Mouse (Mus musculus) mature B cell (primary cell): ENCODE results near the gene Tmem53.

Experiments
- in situ Hi-C: fragments of 300-500 bp; cut with MboI; formaldehyde crosslinking; loops from 2 replicates; pipeline ENCODE4 v1.14.3; 2019

Gene Tmem53

GRCm38 (mm10) chr4:117252351-117252750 lies 600 bp downstream of the Tmem53 start:
- in situ Hi-C loops: loop anchor here (25.0 kb wide), 1 partner anchor 285 kb away; no protein-coding TSS in a partner anchor

DNA sequence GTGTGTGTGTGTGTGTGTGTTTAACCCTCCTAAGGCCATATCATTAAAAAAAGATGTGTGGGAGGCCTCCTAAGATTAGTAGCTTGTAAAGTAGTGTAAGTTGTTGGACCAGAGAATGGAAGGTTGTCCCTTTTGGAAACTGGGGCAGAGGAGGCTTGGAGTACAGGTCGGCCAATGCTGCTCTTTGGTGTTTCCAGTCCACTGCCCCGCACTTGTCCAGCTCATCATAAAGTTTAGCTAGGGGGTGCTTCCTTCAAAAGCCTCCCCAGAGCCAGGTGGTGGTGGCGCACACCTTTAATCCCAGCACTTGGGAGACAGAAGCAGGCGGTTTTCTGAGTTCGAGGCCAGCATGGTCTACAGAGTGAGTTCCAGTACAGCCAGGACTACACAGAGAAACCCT lies 1.0 kb downstream of the Tmem53 start:
- in situ Hi-C loops: loop anchor here (25.0 kb wide), 1 partner anchor 285 kb away; no protein-coding TSS in a partner anchor

GRCm38 (mm10) chr4:117253218-117254016 lies 1.7 kb downstream of the Tmem53 start:
- in situ Hi-C loops: loop anchor here (25.0 kb wide), 1 partner anchor 284 kb away; no protein-coding TSS in a partner anchor

- in situ Hi-C loops: loop anchor here (25.0 kb wide), 1 partner anchor 283 kb away; no protein-coding TSS in a partner anchor
These were observed 2.4 kb downstream of the Tmem53 start for GRCm38 (mm10) chr4:117254017-117254627.

GRCm38 (mm10) chr4:117254672-117255071 lies 2.9 kb downstream of the Tmem53 start:
- in situ Hi-C loops: loop anchor here (25.0 kb wide), 1 partner anchor 283 kb away; no protein-coding TSS in a partner anchor

DNA sequence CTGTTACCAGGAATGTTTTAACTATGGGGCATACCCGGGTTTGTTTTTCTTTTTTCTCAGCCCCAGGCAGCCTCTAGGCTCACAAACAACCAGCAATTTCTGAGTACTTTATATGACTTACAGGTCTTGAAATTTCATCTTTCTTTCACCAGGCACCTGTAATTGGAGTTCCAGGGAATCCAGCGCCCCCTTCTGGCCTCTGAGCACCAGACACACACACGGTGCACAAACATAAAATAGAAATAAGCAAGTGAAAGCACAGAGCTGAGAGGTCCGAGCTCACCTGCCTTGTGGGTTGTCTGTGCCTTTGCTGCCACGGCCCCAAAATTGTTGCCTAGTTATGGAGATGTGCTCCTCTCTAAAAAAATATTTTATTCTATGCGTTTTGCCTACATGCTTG lies 8.2 kb downstream of the Tmem53 start:
- in situ Hi-C loops: loop anchor here (25.0 kb wide), 1 partner anchor 277 kb away; no protein-coding TSS in a partner anchor

DNA sequence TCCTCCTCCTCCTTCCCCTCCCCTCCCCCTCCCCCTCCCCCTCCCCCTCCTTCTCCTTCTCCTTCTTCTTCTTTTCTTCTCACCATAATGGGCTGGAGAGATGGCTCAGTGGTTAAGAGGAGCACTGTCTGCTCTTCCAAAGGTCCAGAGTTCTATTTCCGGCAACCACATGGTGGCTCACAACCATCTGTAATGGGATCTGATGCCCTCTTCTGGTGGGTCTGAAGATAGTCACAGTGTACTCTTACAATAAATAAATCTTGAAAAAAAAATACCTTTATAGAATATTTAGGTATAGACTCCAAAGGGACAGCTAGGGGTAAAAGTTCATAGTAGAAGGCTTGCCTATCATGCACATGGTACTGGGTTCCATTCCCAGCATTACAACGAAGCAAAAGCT lies 9.5 kb downstream of the Tmem53 start:
- in situ Hi-C loops: loop anchor here (25.0 kb wide), 1 partner anchor 276 kb away; no protein-coding TSS in a partner anchor

DNA sequence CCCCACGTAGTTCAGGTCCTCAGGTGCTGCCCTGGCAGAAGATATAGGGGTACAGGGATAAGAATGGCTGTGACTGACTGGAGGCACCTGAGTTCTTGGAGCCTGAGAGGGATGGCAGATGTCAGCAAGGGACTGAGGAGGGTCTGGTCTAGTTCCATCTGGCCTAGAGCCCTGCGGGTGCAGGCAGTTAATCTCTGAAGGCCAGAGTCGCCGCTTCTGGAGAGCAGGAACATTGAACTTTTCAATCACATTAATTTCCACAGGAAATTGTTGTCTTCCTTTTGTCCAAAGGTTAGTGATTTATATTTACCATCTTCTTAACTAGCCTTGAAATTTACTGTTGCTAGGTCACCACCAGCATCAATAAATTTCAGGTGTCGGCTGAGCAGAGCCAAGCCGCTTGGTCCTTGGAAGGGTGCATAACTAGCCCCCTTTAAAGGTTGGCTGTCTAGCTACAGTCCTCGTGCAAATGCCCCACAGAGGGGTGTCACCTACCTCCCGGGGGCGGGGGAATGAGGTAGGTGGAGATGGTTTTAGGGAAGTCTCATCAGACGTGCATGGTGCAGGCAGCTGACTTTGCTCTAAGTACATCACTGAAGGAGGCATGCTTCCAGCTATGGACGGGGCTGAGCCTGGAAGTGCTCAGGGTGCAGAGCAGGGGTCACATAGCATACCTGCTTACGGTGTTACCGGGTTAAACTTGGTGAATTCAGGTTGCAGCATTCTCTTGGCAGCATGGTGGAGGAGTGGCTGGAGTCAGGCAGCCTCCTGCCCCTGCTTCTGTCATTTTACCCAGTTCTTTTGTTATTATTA lies 10.6 kb downstream of the Tmem53 start:
- in situ Hi-C loops: loop anchor here (25.0 kb wide), 1 partner anchor 275 kb away; no protein-coding TSS in a partner anchor

GRCm38 (mm10) chr4:117262987-117263386 lies 11.2 kb downstream of the Tmem53 start:
- in situ Hi-C loops: loop anchor here (25.0 kb wide), 1 partner anchor 274 kb away; no protein-coding TSS in a partner anchor

- in situ Hi-C loops: loop anchor here (25.0 kb wide), 1 partner anchor 270 kb away; no protein-coding TSS in a partner anchor
These were observed 15.5 kb downstream of the Tmem53 start for GRCm38 (mm10) chr4:117267284-117267683.

DNA sequence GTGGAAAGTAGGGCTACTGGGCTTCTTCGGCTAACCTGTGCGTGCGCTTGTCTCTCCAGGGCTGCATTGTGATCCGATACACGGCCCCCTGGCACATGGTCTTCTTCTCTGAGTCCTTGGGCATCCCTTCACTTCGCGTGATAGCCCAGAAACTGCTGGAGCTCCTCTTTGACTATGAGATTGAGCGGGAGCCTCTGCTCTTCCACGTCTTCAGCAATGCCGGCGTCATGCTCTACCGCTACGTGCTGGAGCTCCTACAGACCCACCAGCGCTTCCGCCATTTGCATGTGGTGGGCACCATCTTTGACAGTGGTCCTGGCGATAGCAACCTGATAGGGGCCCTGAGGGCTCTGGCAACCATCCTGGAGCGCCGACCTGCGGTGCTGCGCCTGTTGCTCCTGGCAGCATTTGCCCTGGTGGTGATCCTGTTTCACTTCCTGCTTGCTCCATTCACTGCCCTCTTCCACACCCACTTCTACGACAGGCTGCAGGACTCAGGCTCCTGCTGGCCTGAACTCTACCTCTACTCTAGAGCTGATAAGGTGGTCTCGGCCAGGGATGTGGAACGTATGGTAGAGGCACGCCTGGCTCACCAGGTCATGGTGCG lies 16.2 kb downstream of the Tmem53 start:
- in situ Hi-C loops: loop anchor here (25.0 kb wide), 1 partner anchor 269 kb away; no protein-coding TSS in a partner anchor

GRCm38 (mm10) chr4:117270278-117270677 lies 18.5 kb downstream of the Tmem53 start:
- in situ Hi-C loops: loop anchor here (25.0 kb wide), 1 partner anchor 267 kb away; no protein-coding TSS in a partner anchor

DNA sequence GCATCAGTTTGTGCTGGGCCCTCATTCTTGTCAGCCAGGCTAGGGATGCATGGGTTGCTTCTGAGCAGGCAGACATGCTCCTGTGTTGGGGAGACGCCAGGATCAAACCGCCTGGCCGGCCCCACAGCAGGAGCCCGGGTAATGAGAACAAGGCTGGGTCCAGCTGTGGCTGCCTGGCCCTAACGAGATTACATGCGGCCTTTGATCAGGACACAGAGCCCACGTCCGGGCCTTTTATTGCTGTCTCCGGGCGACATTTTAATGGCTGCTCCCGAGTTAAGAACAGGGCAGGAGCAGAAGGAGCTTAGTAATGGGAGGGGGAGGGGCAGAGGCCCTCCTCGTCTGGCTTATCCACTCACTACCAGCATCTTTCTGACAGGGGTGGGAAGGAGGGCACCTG lies 20.7 kb downstream of the Tmem53 start:
- in situ Hi-C loops: loop anchor here (25.0 kb wide), 1 partner anchor 265 kb away; no protein-coding TSS in a partner anchor

GRCm38 (mm10) chr4:117274720-117275119 lies 23.0 kb downstream of the Tmem53 start:
- in situ Hi-C loops: loop anchor here (25.0 kb wide), 1 partner anchor 263 kb away; no protein-coding TSS in a partner anchor

- in situ Hi-C loops: no loop called here
These were observed 24.5 kb downstream of the Tmem53 start for GRCm38 (mm10) chr4:117276281-117276711.

- in situ Hi-C loops: no loop called here
These were observed 25.3 kb downstream of the Tmem53 start for GRCm38 (mm10) chr4:117277021-117277420.

DNA sequence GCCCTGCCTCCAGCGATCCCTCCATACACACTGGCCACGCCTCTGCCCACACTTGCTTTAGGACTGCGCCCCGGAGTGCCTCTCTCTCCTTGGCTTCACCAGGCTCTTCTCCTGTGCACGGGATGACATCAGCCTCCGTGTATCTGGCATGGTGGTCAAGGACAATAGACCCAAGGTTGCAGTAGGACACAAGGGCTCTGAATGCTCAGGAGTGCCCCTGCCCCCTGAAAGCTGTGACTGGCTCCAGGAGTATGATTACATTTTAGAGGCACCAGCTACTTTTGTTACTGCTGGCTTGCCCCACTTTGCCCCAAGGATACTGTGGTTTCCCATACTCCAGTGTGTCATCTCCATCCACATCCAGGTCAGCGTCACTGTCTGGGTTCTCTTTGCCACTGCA lies 25.9 kb downstream of the Tmem53 start:
- in situ Hi-C loops: no loop called here

DNA sequence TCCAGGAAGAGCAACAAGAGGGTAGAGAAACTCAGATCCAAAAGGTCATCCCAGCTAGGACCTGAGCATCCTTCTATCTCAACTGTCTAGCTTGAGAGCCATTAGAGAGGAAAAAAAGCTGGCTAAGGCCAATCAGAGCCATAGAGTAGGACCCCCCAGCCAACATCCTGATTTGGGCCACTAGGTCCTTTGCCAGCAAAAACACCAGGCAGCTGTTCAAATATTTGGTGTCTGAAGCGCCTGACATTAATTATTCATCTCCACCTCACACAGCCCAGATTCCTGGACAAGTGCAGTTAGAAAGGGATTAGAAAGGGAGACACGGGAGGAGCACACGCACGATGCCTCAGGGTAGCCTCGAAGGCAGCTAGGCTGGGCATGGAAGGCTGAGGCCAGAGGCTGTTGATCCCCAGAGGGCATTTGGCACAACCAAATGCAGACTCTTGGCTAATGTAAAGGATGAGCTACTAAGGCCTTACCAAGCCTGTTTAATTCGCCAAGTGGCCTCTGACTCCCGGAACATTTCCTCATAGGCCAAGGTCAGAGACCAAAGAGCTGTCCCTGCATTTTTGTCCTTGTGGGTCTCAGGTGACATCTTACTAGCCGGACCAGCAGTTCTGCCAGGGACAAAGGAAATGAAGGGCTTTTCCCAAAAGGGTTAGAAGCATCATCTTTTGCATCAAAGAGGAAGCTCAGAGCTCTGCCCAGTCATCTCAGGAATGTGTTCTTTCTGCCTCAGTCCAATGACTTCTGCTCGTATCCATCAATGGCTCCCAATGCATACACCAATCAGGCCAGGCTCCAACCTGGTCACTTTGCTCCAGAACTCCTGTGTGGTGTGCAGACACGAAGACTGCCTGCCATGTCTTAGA lies 26.9 kb downstream of the Tmem53 start:
- in situ Hi-C loops: no loop called here

- in situ Hi-C loops: no loop called here
These were observed 27.5 kb downstream of the Tmem53 start for GRCm38 (mm10) chr4:117279253-117279642.

GRCm38 (mm10) chr4:117280397-117280930 lies 28.7 kb downstream of the Tmem53 start:
- in situ Hi-C loops: no loop called here
